ENCODE assay signal across 20 mouse cellular contexts in the genomic region with DNA sequence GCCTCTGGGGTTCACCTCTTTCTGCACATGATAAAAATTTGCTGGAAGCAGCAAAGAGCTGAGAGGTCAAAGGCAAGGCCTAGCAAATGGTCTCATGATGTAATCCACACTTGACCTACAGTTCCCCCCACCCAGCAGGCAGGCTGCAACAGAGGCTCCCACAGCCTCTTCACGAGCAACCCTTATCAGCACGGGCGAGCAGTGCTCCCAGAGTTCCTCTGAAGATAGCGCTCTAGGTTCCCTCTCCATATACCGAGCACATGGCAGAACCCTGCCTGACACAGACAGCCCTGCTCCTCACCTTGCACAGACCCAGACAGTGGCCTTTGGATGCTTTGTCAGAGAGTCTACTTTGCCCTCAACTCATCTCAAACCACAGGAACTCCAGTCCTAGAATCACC. TPM values are rescaled to one million over a fixed set of nuclear protein-coding genes. Genes with fewer than 3 reads are reported as not detected.
DNase-seq lines count a peak whose midpoint lies in the region; ATAC-seq and TF ChIP-seq lines count a peak whose summit lies in the region.
"Had no signal": no experiment of that assay in that cellular context is flagged by ENCODE, and none has a peak within 500 bp of the region (broad histone marks: within the 10 kb centered on the region; RNA-seq: fewer than 3 reads in every experiment).

No protein-coding gene starts in this region.

- H3K9me3 ChIP-seq in intestine, postnatal 0 days (ENCODE audit: control insufficient read depth) = no peaks in the 10 kb centered on the region
- no peaks in the 10 kb centered on the region for H3K9me3 ChIP-seq in liver, embryonic 15.5 days (replicated peaks)
- H3K9me3 ChIP-seq: embryonic facial prominence, embryonic 12.5 days; heart, embryonic 12.5 days; hindbrain, embryonic 10.5 days; limb, embryonic 15.5 days; midbrain, embryonic 15.5 days had no signal

- H3K4me2 ChIP-seq in intestine, postnatal 0 days (replicated peaks; ENCODE audit: low read depth) = no peak overlapping the region
- H3K4me2 ChIP-seq in liver, embryonic 15.5 days = no peak overlapping the region
- H3K4me2 ChIP-seq: embryonic facial prominence, embryonic 12.5 days; heart, embryonic 12.5 days; limb, embryonic 15.5 days; midbrain, embryonic 15.5 days had no signal

- H3K27me3 ChIP-seq in intestine, postnatal 0 days (replicated peaks; ENCODE audit: control insufficient read depth, insufficient read depth, low read length) = no peaks in the 10 kb centered on the region
- no peaks in the 10 kb centered on the region for H3K27me3 ChIP-seq in liver, embryonic 15.5 days
- H3K27me3 ChIP-seq: embryonic facial prominence, embryonic 12.5 days; heart, embryonic 12.5 days; limb, embryonic 15.5 days; midbrain, embryonic 15.5 days had no signal

- TF ChIP-seq CTCF in intestine, postnatal 0 days (IDR thresholded peaks at IDR 0.05; ENCODE audit: low read depth) = no peak

- no peaks in the 10 kb centered on the region for H3K36me3 ChIP-seq in intestine, postnatal 0 days (ENCODE audit: control insufficient read depth, insufficient read depth)
- no peaks in the 10 kb centered on the region for H3K36me3 ChIP-seq in liver, embryonic 15.5 days (replicated peaks)
- H3K36me3 ChIP-seq: embryonic facial prominence, embryonic 12.5 days; heart, embryonic 12.5 days; hindbrain, embryonic 10.5 days; limb, embryonic 15.5 days; midbrain, embryonic 15.5 days had no signal

- no peak overlapping the region for H3K4me3 ChIP-seq in intestine, postnatal 0 days (ENCODE audit: low read depth, low read length)
- H3K4me3 ChIP-seq in liver, embryonic 15.5 days (replicated peaks) = no peak overlapping the region
- H3K4me3 ChIP-seq: embryonic facial prominence, embryonic 12.5 days; heart, embryonic 12.5 days; hindbrain, embryonic 10.5 days; limb, embryonic 15.5 days; midbrain, embryonic 15.5 days had no signal

- peak; percentile 82 for ATAC-seq in intestine, postnatal 0 days
- ATAC-seq in liver, embryonic 15.5 days (ENCODE audit: insufficient read depth) = peak; percentile 32
- ATAC-seq: inflammation-experienced regulatory T-cells, adult 6 months; midbrain, embryonic 15.5 days had no signal

- H3K9ac ChIP-seq in intestine, postnatal 0 days (ENCODE audit: low read depth, low read length) = peak overlapping the region; percentile 22; the same call in 1 of the 2 replicates
- H3K9ac ChIP-seq in liver, embryonic 15.5 days = no peak overlapping the region
- H3K9ac ChIP-seq: embryonic facial prominence, embryonic 12.5 days; heart, embryonic 12.5 days; limb, embryonic 15.5 days; midbrain, embryonic 15.5 days had no signal

- DNase-seq in adipocyte (ENCODE audit: low spot score) = peak; percentile 66
- DNase-seq in kidney, postnatal 14 days = peak; percentile 60
- no peak for DNase-seq in MN1 (ENCODE audit: low spot score)
- no peak for DNase-seq in layer of hippocampus, adult 9-11 months
- DNase-seq in embryo, embryonic 10 days (ENCODE audit: low spot score) = no peak
- DNase-seq in adrenal gland, postnatal 25 days = no peak
- DNase-seq: cerebellum, postnatal 14 days; gastrocnemius, postnatal 36 days; lung, postnatal 4 days had no signal

- peaks cover 10% of the 10 kb centered on the region; the same call in 1 of the 2 replicates for H3K4me1 ChIP-seq in intestine, postnatal 0 days (replicated peaks; ENCODE audit: control insufficient read depth, insufficient read depth, low read length)
- H3K4me1 ChIP-seq in liver, embryonic 15.5 days (replicated peaks) = peaks cover 33% of the 10 kb centered on the region
- H3K4me1 ChIP-seq: embryonic facial prominence, embryonic 12.5 days; midbrain, embryonic 15.5 days had no signal

- peak overlapping the region; percentile 88 for H3K27ac ChIP-seq in intestine, postnatal 0 days (ENCODE audit: low read depth, low read length)
- H3K27ac ChIP-seq in liver, embryonic 15.5 days (replicated peaks) = 0 out of 2 replicates have a peak overlapping the region, but pooled peaks have one; percentile 14
- H3K27ac ChIP-seq: embryonic facial prominence, embryonic 12.5 days; hindbrain, embryonic 10.5 days; limb, embryonic 15.5 days; midbrain, embryonic 15.5 days had no signal

- WGBS in intestine, postnatal 0 days = 32% methylated on average over 5 of the region's 5 CpGs
- WGBS in liver, embryonic 15.5 days (ENCODE audit: insufficient replicate concordance) = 15% methylated on average over 5 of the region's 5 CpGs

RNA-seq across cellular contexts. Expression of gene G6pc, which starts 2.8 kb away (rescaled TPM):
- polyA plus RNA-seq in intestine, postnatal 0 days (2015; fragmentation: Nextera tagmentation; extraction: Ambion mirVana) = 54.3 and 63.3 TPM in 2 replicates
- polyA plus RNA-seq in liver, embryonic 15.5 days (2015; fragmentation: Nextera tagmentation; extraction: Ambion mirVana) = not detected in 2 replicates
- 1.8 TPM in 2 replicates for total RNA-seq in adrenal gland, postnatal 25 days (2021)
- total RNA-seq: gastrocnemius, postnatal 36 days; layer of hippocampus, postnatal 10 days; left cerebral cortex, postnatal 14 days had no signal
- polyA plus RNA-seq: C2C12; embryonic facial prominence, embryonic 12.5 days; heart, embryonic 12.5 days; hindbrain, embryonic 10.5 days; inflammation-experienced regulatory T-cells, adult 6 months; limb, embryonic 15.5 days; midbrain, embryonic 15.5 days had no signal

RNA-seq across cellular contexts. Expression of gene Aoc3, which starts 34.1 kb away (rescaled TPM):
- polyA plus RNA-seq in intestine, postnatal 0 days (2015; fragmentation: Nextera tagmentation; extraction: Ambion mirVana) = 3.7 and 4.4 TPM in 2 replicates
- polyA plus RNA-seq in liver, embryonic 15.5 days (2015; fragmentation: Nextera tagmentation; extraction: Ambion mirVana) = 0.06 TPM in 1 of 2 replicates, not detected in the other
- 30.8 and 35.7 TPM in 2 replicates for total RNA-seq in adrenal gland, postnatal 25 days (2021)
- polyA plus RNA-seq: hindbrain, embryonic 10.5 days; inflammation-experienced regulatory T-cells, adult 6 months had no signal

RNA-seq across cellular contexts. Expression of gene Aoc2, which starts 39.7 kb away (rescaled TPM):
- 0.34 and 0.41 TPM in 2 replicates for polyA plus RNA-seq in intestine, postnatal 0 days (2015; fragmentation: Nextera tagmentation; extraction: Ambion mirVana)
- polyA plus RNA-seq in liver, embryonic 15.5 days (2015; fragmentation: Nextera tagmentation; extraction: Ambion mirVana) = 1.4 and 1.5 TPM in 2 replicates
- total RNA-seq in adrenal gland, postnatal 25 days (2021) = 4.6 and 6.5 TPM in 2 replicates

RNA-seq across cellular contexts. Expression of gene Psme3, which starts 48.5 kb away (rescaled TPM):
- polyA plus RNA-seq in intestine, postnatal 0 days (2015; fragmentation: Nextera tagmentation; extraction: Ambion mirVana) = 59.5 and 60.2 TPM in 2 replicates
- polyA plus RNA-seq in liver, embryonic 15.5 days (2015; fragmentation: Nextera tagmentation; extraction: Ambion mirVana) = 189 and 190 TPM in 2 replicates
- total RNA-seq in adrenal gland, postnatal 25 days (2021) = 126 and 131 TPM in 2 replicates

RNA-seq across cellular contexts. Expression of gene Aarsd1, which starts 52.9 kb away (rescaled TPM):
- 27.0 and 28.9 TPM in 2 replicates for polyA plus RNA-seq in intestine, postnatal 0 days (2015; fragmentation: Nextera tagmentation; extraction: Ambion mirVana)
- polyA plus RNA-seq in liver, embryonic 15.5 days (2015; fragmentation: Nextera tagmentation; extraction: Ambion mirVana) = 37.2 and 37.3 TPM in 2 replicates
- total RNA-seq in adrenal gland, postnatal 25 days (2021) = 34.0 and 36.3 TPM in 2 replicates

Comparison
In these comparisons a context has a peak if more than half of its experiments do, and no peak if none do; other contexts are left out.
1. DNase-seq: peak in adipocyte (single experiment) and kidney, postnatal 14 days (single experiment); none in MN1 (single experiment), layer of hippocampus, adult 9-11 months (single experiment), embryo, embryonic 10 days (single experiment) and adrenal gland, postnatal 25 days (single experiment).
2. RNA of gene G6pc, which starts 2.8 kb away (polyA plus RNA-seq): 54.3 to 63.3 TPM in intestine, postnatal 0 days; not detected in liver, embryonic 15.5 days; every median in the first group is over 10 times any median in the second.